Mouse (Mus musculus): ENCODE results near the gene Fam178b.
"Not testable (repeated sequence)": the region's sequence is repeated elsewhere in the genome, so short reads cannot be mapped to it uniquely, and the experiment has no call there.

Fam178b gene

GRCm38 (mm10) chr1:36545845-36546600 is 137.0 kb downstream of the Fam178b start:
- peak; percentile 36 for DNase-seq (ENCODE audit: low spot score)

- no peak for DNase-seq (ENCODE audit: low spot score)
These were observed 137.6 kb downstream of the Fam178b start for GRCm38 (mm10) chr1:36545382-36545781.

DNA sequence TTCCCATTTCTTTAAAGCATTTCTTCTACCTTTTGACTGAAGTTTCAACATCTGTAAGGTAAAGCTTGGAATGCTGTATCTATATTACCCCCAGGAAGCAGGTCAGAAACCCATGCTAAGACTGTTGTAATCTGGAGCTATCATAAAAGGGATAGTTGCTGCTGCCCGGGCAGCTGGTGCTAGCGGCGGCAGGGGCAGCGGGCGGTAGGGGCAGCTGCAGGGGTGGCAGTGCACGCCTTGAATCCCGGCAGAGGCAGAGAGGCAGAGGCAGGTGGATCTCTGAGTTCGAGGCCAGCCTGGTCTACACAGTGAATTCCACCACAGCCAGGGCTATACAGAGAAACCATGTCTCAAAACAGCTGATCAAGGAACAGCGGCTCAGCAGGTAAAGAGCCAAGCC is 140.1 kb downstream of the Fam178b start:
- DNase-seq (ENCODE audit: low spot score) = no peak

GRCm38 (mm10) chr1:36541844-36542243 is 141.1 kb downstream of the Fam178b start:
- DNase-seq (ENCODE audit: low spot score) = no peak

- no peak for DNase-seq (ENCODE audit: low spot score)
These were observed 142.2 kb downstream of the Fam178b start for GRCm38 (mm10) chr1:36540807-36541206.

DNA sequence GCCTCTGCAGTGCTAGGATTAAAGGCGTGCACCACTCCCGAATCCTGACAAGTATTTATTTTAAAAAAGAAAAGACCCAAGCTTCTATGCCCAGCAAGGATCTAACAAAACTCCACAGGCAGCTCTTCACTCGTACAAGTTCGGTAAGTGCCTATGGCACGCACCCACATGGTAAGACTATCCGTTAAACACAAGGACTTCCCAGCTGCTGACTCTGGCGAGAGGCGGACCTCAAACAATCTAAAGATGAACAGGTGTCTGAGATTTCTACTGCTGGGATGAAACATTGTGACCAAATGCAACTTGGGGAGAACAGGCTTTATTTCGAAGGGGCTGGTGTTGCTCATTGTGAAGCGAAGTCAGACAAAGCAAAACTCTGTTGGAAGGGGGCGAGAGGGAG is 142.9 kb downstream of the Fam178b start:
- no peak for DNase-seq (ENCODE audit: low spot score)

GRCm38 (mm10) chr1:36539186-36539585 is 143.8 kb downstream of the Fam178b start, which contains the start of gene Gm42417:
Gene Gm42417 (minus strand): TSS chr1:36539429.
- DNase-seq (ENCODE audit: low spot score) = peak; percentile 66

DNA sequence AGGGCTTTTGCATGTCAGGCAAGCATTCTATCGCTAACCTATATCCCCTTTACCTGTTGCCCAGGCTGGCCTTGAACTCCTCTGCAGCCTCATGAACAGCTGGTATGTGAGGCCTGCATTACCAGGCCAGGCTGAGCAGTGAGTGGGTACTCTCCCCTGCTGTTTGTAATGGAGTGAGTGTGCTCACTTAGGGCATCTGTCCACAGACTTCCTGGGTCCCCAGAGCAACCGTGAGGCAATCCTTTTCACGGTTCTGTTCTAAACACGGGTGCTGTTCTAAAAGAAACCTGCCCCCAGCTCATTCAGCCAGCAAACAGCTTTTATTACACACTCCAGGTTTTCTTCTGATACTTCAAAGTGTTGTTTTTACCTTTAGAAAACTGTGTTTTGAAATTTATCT is 144.3 kb downstream of the Fam178b start:
- DNase-seq (ENCODE audit: low spot score) = no peak

DNA sequence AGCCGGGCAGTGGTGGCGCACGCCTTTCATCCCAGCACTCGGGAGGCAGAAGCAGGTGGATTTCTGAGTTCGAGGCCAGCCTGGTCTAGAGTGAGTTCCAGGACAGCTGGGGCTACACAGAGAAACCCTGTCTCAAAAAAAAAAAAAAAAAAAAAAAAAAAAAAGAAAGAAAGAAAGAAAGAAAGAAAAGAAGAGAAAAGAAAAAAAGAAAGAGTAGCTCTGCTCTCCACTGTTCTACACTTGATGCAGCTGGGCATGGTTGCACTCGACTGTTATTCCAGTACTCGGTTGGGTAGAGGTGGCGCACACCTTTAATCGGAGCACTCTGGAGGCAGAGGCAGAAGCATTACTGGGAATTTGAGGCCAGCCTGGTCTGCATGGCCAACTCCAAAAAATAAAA is 146.2 kb downstream of the Fam178b start, which contains the start of gene Ankrd23:
TSS of gene Ankrd23 (minus strand) at position 101 of the 400 bp plus-strand sequence.
- not testable (repeated sequence) for DNase-seq (ENCODE audit: low spot score)

GRCm38 (mm10) chr1:36536397-36536728 is 146.6 kb downstream of the Fam178b start:
- DNase-seq (ENCODE audit: low spot score) = no peak

GRCm38 (mm10) chr1:36535477-36536396 is 147.2 kb downstream of the Fam178b start:
- no peak for DNase-seq (ENCODE audit: low spot score)

DNA sequence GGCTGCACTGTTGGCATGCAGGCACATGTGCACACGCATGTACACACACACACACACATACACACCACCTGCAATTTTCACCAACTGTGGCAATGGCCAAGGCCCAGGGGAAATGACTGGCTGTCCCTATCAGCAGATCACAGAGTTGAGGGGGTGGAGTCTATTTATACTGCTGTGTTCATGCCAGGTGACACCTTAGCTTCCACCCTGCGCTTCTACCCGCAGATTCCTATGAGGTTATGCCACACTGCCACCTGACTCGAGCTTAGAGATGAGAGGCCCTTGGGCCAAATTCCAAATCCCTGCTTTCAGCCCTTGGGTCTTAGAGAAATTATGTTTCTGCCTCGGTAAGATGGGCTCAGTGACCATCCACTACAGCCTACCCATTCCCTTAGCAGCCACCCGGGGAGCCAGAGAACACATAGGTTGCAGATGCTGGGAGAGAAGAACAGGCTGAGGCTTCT is 148.4 kb downstream of the Fam178b start:
- no peak for DNase-seq (ENCODE audit: low spot score)

DNA sequence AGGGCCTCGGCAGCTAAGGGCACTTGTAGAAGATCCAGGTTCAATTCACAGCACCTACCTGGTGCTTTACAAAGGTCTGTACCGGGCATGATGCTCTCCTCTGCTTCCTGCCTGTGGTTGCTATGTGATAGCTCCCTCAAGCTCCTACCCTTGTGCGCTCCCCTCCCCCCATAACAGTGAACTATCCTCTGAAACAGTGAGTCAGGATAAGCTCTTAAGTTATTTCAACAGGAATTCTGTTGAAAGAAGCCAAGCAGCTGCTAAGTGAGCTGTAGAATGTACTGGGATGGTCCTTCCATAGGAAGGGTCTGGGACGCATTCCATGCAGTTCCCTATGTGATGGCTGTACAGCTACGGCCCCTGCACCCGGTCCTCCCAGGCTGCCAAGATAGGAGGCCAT is 149.4 kb downstream of the Fam178b start:
- DNase-seq (ENCODE audit: low spot score) = no peak

- no peak for DNase-seq (ENCODE audit: low spot score)
These were observed 151.5 kb downstream of the Fam178b start for GRCm38 (mm10) chr1:36531461-36531860.

- DNase-seq (ENCODE audit: low spot score) = no peak
These were observed 152.0 kb downstream of the Fam178b start for GRCm38 (mm10) chr1:36530962-36531361.

- no peak for DNase-seq (ENCODE audit: low spot score)
These were observed 152.5 kb downstream of the Fam178b start for GRCm38 (mm10) chr1:36530485-36530884.

DNA sequence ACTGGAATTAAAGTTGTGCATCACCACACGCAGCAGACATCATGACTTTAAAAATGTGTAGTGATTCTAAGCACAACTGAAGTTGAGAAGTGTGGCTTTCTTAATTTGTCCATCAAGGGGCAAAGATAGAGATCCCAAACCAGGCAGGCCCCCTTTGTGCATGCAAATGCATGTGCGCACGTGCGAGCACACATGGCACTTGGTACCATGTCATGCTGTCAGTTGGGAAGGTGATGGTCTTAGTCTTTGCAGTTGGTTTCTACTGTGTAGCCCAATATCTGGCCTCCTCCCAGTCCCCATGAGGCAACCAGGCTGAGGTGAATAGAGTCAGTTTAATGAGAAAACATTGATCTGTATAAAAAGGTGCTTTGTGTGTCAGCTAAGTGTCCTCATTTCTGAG is 153.1 kb downstream of the Fam178b start:
- no peak for DNase-seq (ENCODE audit: low spot score)

GRCm38 (mm10) chr1:36529274-36529673 is 153.7 kb downstream of the Fam178b start:
- DNase-seq (ENCODE audit: low spot score) = no peak

- no peak for DNase-seq (ENCODE audit: low spot score)
These were observed 154.6 kb downstream of the Fam178b start for GRCm38 (mm10) chr1:36528351-36528750.

DNA sequence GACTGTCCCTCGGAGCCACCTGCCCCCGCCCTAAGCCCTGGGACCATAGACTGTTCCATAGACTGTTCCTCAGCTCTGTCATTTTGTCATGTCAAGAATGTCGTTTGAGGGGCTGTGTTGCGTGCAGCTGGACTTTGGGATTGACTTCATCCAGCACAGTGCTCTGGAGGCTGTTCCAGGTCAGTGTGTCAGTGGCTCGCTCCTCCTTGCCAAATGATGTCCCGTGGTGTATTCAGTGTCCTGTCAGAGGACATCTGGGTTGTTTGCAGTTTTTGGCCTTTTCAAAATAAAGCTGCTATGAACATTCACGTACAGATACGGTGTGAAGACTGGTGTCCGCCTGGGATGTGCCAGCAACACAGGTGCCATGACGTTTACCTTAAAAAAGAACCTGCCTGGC is 156.1 kb downstream of the Fam178b start:
- no peak for DNase-seq (ENCODE audit: low spot score)

GRCm38 (mm10) chr1:36525774-36526173 is 157.2 kb downstream of the Fam178b start:
- no peak for DNase-seq (ENCODE audit: low spot score)

DNA sequence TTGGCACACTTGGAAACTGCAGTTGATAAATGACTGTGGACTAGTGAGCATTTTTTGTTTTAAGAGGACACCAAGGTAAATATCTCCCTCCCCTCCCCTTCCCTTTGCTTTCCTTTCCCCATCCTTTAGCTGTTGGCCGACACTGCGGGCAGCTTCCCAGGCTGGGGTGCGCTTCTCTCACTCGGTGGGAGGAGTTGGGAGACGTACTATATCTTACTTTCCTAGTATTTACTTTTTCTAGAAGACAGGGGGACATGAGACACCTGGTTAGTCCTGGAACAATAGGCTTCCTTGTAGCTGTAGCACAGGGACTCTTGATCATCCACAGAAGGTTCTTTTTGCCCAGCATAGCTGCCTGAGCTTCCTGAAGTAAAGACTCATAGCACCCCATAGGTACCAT is 158.9 kb downstream of the Fam178b start:
- no peak for DNase-seq (ENCODE audit: low spot score)
